Mouse (Mus musculus): ENCODE results near the gene Cyp2a22. TPM values are rescaled to one million over a fixed set of nuclear protein-coding genes. Genes with fewer than 3 reads are reported as not detected.
"Not testable (repeated sequence)": the region's sequence is repeated elsewhere in the genome, so short reads cannot be mapped to it uniquely, and the experiment has no call there.

The Cyp2a22 gene
- 1 to 10 TPM in 1 of 2 experiments, not detected in 1; 4.4 TPM for total RNA-seq (2021)
- long read RNA-seq, experiment 1, partial matches to known transcripts: 0 of 2 reads
- long read RNA-seq, experiment 1, other reads (novel, unspliced or antisense): 0 of 2 reads
- long read RNA-seq, experiment 2: 0 reads

DNA sequence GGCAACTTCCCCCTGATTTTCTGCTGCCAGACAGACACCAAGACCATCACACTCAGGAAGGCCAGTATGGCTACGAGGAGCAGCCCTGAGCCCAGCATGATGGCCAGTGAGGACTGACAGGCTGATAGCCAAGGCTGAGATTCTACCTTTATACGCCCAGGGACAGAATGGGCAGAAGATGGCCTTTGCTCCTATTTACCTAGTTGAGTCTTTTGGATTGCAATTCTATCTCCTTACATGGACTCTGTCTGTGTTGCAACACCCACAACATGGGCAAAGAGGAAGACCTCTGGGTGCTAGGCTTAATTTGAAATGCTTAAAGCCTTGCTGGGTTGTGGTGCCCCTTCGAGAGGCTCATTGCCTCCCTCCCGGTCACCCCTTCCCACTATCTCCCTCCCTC lies at the start of gene Cyp2a22:
Gene Cyp2a22, minus strand, starts transcription at position 123 of the 400 bp plus-strand sequence.
- DNase-seq (ENCODE audit: low spot score in 2 of 2): no peak

DNA sequence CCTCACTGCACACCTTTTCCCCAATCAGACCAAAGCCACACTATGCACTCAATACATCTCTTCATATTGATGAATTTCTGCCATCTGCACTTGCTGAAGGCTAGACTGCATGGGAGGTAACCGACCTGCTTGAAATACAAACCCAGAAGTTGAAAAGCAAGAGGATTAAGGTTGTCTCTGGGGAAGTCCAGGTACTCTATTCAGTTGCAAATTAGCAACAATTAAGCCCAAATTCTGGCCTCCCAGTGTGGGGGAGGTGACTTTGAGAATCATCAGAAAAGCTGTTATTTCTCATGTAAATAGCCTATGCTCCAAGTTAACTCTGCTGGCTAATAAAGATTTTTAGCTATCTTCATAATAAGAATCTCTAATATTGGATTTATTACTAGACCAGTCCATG lies 44.0 kb upstream of the Cyp2a22 start:
- not testable (repeated sequence) for DNase-seq (ENCODE audit: low spot score in 2 of 2)

DNA sequence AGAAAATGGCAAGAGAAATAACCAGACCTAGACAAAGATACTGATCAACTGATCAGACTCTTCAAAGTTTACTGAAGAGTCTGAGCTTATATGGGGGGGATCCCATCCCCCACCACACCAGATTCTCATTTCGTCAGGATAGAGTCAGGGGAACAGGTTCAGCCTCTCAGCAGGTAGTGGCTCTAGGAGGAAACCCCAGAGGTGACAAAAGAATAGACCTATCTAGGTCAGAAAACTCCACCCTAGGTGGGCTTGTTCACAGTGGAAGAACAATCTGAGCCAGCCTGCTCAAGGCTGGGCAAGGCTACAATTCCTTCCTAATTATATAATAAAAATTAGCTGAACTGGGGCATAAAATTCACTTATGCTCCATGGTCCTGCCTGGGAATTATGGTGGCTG lies 43.4 kb upstream of the Cyp2a22 start:
- no peak for DNase-seq (ENCODE audit: low spot score in 2 of 2)

DNA sequence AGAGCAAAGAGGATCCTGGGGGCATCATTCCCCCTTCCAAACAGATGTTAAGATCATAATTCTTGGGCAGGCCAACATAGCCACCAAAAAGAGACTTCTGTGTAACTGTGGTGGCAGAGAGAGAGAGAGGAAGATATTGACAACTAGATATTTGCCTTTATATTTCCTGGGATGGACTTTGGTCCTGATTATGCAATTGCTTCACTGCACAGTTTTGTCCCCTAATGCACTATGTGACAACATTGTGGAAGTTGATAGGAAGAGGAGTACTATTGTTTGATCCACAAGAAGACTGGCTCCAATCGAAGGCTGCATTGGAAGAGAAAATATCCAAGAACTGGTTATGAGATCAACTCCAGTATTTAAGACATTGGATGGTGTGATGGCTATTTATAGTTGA lies 42.8 kb upstream of the Cyp2a22 start:
- not testable (repeated sequence) for DNase-seq (ENCODE audit: low spot score in 2 of 2)

DNA sequence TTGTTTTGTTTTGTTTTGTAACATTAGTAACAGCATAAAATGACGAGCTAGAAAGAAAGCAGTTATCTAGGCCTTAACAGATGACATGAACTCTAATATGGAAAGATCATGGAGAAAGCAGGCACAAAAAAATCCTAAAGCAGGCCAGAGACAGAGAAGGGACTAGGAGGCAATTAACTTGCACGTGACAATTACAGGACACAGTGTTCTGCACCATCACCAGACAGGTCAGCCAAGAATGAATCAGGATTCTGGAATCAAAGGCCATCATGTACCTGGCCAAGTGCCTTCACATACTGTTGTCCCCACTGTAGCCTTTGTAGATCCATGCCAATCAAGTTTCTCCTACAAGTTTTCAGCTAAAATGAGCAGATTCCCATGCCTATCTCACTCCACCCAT lies 42.3 kb upstream of the Cyp2a22 start:
- DNase-seq (ENCODE audit: low spot score in 2 of 2): not testable (repeated sequence)

DNA sequence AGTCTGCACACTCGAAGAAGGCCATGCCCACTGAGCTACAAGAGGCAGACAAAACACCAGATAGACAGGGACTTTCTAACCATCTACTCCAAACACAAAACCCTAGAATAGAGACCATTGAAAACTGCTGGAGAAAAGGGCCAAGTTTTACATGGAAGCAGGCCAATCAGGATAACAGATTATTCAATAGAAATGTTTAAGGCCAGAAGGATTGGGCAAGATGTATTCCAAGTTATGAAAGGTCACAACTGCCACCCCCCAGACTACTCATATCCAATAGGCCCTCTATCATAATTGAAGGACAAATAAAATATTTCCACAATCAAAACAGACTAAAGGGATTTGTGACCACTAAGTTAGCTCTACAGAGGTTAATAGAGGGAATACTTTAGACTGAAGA lies 23.2 kb upstream of the Cyp2a22 start:
- not testable (repeated sequence) for DNase-seq (ENCODE audit: low spot score in 2 of 2)

DNA sequence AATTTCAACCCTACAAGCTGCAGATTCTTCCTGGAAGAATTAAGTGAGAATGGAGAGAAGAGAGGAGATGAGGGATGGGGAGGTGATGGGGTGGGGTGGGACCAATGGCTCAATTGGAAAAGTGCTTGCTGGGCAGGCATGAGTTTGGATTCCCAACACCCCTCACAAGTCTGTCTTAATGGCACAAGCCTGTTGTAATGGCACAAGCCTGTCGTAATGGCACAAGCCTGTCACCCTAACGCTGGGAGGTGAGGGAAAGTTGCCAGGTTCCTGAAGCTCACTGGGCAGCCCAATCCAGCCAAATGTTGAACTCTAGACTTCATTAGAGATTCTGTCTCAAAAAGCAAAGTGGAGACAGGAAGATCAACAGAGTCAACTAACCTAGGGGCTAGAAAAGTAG lies 14.1 kb upstream of the Cyp2a22 start:
- not testable (repeated sequence) for DNase-seq (ENCODE audit: low spot score in 2 of 2)

DNA sequence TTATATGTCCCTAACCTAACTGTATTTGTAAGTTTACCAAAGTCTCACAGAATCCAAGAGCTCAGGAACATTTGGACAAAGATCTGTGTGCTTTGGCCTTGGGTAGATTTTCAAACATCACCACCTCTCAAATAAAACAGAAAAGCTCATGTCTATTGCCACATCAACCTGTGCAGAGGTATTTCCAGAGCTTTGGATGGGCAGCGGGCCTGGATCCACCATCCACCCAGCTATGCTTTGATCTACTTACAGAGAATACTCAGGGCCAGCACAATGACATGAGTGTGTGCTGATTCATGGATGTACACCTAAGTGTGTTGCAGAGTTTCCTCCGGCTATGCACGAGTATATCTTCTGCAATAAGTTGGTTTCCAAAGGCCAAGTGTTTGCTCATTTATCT lies 13.5 kb upstream of the Cyp2a22 start:
- not testable (repeated sequence) for DNase-seq (ENCODE audit: low spot score in 2 of 2)

DNA sequence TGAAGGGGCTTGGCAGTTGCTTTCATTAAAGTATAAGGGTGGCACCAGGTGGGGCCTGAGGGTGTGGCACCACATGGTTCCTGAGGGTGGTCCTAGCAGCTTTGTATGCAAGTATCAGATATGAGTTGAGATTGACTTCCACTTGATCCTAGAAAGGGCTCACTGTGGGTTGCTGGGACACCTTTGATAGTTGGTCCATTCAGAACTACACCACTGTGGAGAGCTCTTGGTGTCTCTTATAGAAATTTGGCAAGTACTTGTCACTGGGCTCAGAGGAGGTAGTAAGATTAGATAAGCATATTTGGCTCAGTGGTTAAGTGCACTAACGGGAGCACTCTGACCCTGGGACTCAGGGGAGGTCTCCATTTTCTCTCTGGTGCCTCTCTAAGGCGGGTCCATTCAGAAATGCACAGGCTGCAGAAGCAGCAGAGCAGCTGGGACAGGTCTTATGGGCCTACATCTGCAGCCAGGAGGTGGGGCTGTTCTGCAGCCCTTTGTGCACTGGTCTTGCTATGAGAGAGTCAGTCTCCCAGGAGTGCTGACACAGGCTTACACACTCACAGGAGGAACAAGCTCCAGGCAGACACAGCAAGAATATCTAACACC lies 2.2 kb upstream of the Cyp2a22 start:
- DNase-seq (ENCODE audit: low spot score in 2 of 2): not testable (repeated sequence)

DNA sequence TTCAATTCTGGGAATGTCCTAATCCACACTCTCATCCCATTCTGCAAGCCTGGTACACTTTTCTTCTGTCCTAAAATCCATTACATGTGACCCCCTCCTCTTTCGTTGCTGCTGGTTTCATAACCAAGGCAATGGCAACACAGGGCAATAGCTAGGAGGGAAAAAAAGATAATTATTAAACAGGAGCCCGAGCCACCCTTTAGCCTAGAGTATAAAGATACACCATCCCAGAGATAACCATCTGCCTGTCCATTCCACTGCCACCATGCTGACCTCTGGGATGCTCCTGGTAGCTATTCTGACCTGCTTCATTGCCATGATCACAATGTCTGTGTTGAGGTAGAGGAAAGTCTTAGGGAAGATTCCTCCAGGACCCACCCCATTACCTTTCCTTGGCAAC lies 22.1 kb downstream of the Cyp2a22 start:
- DNase-seq (ENCODE audit: low spot score in 2 of 2): not testable (repeated sequence)

Other genes starting within 250 kb of the Cyp2a22 start
- not detected for gene Cyp2b19, start 182.2 kb downstream of the Cyp2a22 start, total RNA-seq (2021)
- gene Cyp2g1, start 130.5 kb downstream of the Cyp2a22 start, total RNA-seq (2021): 1 to 10 TPM in 1 of 2 experiments, not detected in 1; 1.8 TPM
- 1 to 10 TPM in 1 of 2 experiments, not detected in 1; 2.9 TPM for gene Cyp2a5, start 104.1 kb downstream of the Cyp2a22 start, total RNA-seq (2021)
- gene Cyp2a12, start 89.7 kb upstream of the Cyp2a22 start, total RNA-seq (2021): 10 to 100 TPM in 1 of 2 experiments, 1 to 10 TPM in 1; 2.1 to 16.2 TPM
- gene Cyp2f2, start 180.5 kb upstream of the Cyp2a22 start, total RNA-seq (2021): 100 to 1,000 TPM; 148 to 161 TPM
- gene Cyp2t4, start 214.3 kb upstream of the Cyp2a22 start, total RNA-seq (2021): not detected
- gene Egln2, start 227.4 kb upstream of the Cyp2a22 start, total RNA-seq (2021): 100 to 1,000 TPM; 106 to 111 TPM
- gene Rab4b, start 239.5 kb upstream of the Cyp2a22 start, total RNA-seq (2021): 10 to 100 TPM; 53.3 to 60.8 TPM
- gene Gm21983, start 241.7 kb upstream of the Cyp2a22 start, total RNA-seq (2021): not detected
- gene Mia, start 241.8 kb upstream of the Cyp2a22 start, total RNA-seq (2021): 1 to 10 TPM in 1 of 2 experiments, under 1 TPM in 1; 0.62 to 2.3 TPM